Mouse (Mus musculus) kidney, postnatal 36 days (tissue): ENCODE measurements around the gene Gm3625.
A peak's percentile ranks its signal among the peaks of the same experiment; 100 is the strongest.
"Not testable (repeated sequence)": the region's sequence is repeated elsewhere in the genome, so short reads cannot be mapped to it uniquely, and the experiment has no call there.

Experiments
- DNase-seq, 2 experiments: peaks; one replicate each; pipeline ENCODE4 v3.0.0; 2021 to 2022; ENCODE audit warnings: mixed read lengths in 2 of 2

Gm3625 gene

GRCm38 (mm10) chr12:4553704-4554103 lies 39.0 kb downstream of the Gm3625 start:
- not testable (repeated sequence) for DNase-seq

- peak; percentile 68 to 84 for DNase-seq
These were observed 44.4 kb downstream of the Gm3625 start for GRCm38 (mm10) chr12:4548053-4549013.

GRCm38 (mm10) chr12:4547557-4547956 lies 45.2 kb downstream of the Gm3625 start:
- no peak for DNase-seq

GRCm38 (mm10) chr12:4546491-4546890 lies 46.2 kb downstream of the Gm3625 start:
- DNase-seq, result peak in 1 of 2 experiments; percentile 32

- DNase-seq, result no peak
These were observed 47.3 kb downstream of the Gm3625 start for GRCm38 (mm10) chr12:4545425-4545824.

GRCm38 (mm10) chr12:4544400-4544919 lies 48.3 kb downstream of the Gm3625 start:
- no peak for DNase-seq
